Mouse (Mus musculus) brain, embryonic 14.5 days (tissue): Measurements from ENCODE around the gene Ifi27. TPM values are rescaled to one million over a fixed set of nuclear protein-coding genes. Genes with fewer than 3 reads are reported as not detected.
"Not testable (repeated sequence)": the region's sequence is repeated elsewhere in the genome, so short reads cannot be mapped to it uniquely, and the experiment has no call there.

ENCODE experiments used
- DNase-seq: peaks from one replicate; pipeline ENCODE4 v3.0.0-alpha.2; 2011; ENCODE audit warnings: low read depth
- CTCF ChIP-seq: fragments of 200-500 bp; IDR thresholded peaks from 2 replicates; pipeline ENCODE4 v1.5.1; 2012; ENCODE audit warnings: inconsistent platforms, mild to moderate bottlenecking, moderate library complexity, borderline replicate concordance; ENCODE audit not compliant: insufficient read depth, insufficient read length; ENCODE audit errors: extremely low read depth
- POLR2A ChIP-seq: fragments of 200-500 bp; IDR thresholded peaks from 2 replicates; pipeline ENCODE4 v1.6.1; 2012; ENCODE audit warnings: mild to moderate bottlenecking, inconsistent platforms, borderline replicate concordance; ENCODE audit not compliant: poor library complexity, insufficient read depth, insufficient read length, severe bottlenecking; ENCODE audit errors: extremely low read depth
- polyA plus RNA-seq: library from polyadenylated mRNA; depleted of rRNA; stranded (reverse); fragments of >200 nt; gene quantifications from 2 replicates; pipeline ENCODE4 v1.2.3, GENCODE M21; 2012

Ifi27 gene
- polyA plus RNA-seq, 1 experiment, result 10.6 TPM

GRCm38 (mm10) chr12:103426710-103427109, 7.3 kb upstream of the Ifi27 start:
- TF ChIP-seq POLR2A (no peak), CTCF (no peak)

GRCm38 (mm10) chr12:103433430-103433829, 581 bp upstream of the Ifi27 start:
- TF ChIP-seq POLR2A (no peak), CTCF (no peak)
- DNase-seq, result no peak

More at GRCm38 (mm10) chr12:103426710-103427109, 7.3 kb upstream of the Ifi27 start:
- no peak for DNase-seq

- no peak for TF ChIP-seq CTCF
These were observed 850 bp downstream of the Ifi27 start for GRCm38 (mm10) chr12:103434861-103435260.

GRCm38 (mm10) chr12:103437601-103438000, 3.6 kb downstream of the Ifi27 start:
- no peak for DNase-seq
- no peak for TF ChIP-seq CTCF
- TF ChIP-seq POLR2A, result no peak

More at GRCm38 (mm10) chr12:103434861-103435260, 850 bp downstream of the Ifi27 start:
- no peak for DNase-seq

GRCm38 (mm10) chr12:103443524-103443923, 9.5 kb downstream of the Ifi27 start, which contains the start of gene Ifi27l2a:
TSS of gene Ifi27l2a (minus strand) at chr12:103443680.
- TF ChIP-seq CTCF (no peak), POLR2A (no peak)
- DNase-seq, result no peak

GRCm38 (mm10) chr12:103444261-103444660, 10.2 kb downstream of the Ifi27 start:
- not testable (repeated sequence) for DNase-seq

GRCm38 (mm10) chr12:103445060-103445459, 11.0 kb downstream of the Ifi27 start:
- TF ChIP-seq POLR2A (no peak), CTCF (no peak)

GRCm38 (mm10) chr12:103453361-103453760, 19.4 kb downstream of the Ifi27 start:
- TF ChIP-seq POLR2A (no peak), CTCF (no peak)

More at GRCm38 (mm10) chr12:103445060-103445459, 11.0 kb downstream of the Ifi27 start:
- no peak for DNase-seq

GRCm38 (mm10) chr12:103456727-103457126, 22.7 kb downstream of the Ifi27 start:
- not testable (repeated sequence) for DNase-seq

More at GRCm38 (mm10) chr12:103453361-103453760, 19.4 kb downstream of the Ifi27 start:
- no peak for DNase-seq

GRCm38 (mm10) chr12:103457140-103457539, 23.1 kb downstream of the Ifi27 start, which contains the start of gene Ifi27l2b:
TSS of gene Ifi27l2b (minus strand) at chr12:103457223.
- no peak for TF ChIP-seq CTCF

GRCm38 (mm10) chr12:103474481-103474880, 40.5 kb downstream of the Ifi27 start:
- no peak for TF ChIP-seq POLR2A
- DNase-seq, result no peak

More at GRCm38 (mm10) chr12:103457140-103457539, 23.1 kb downstream of the Ifi27 start, which contains the start of gene Ifi27l2b:
- no peak for DNase-seq

- no peak for DNase-seq
- TF ChIP-seq CTCF (no peak), POLR2A (no peak)
These were observed 42.9 kb downstream of the Ifi27 start for GRCm38 (mm10) chr12:103476779-103477389.

GRCm38 (mm10) chr12:103477461-103478015, 43.5 kb downstream of the Ifi27 start:
- TF ChIP-seq CTCF (no peak), POLR2A (no peak)
- DNase-seq, result no peak

GRCm38 (mm10) chr12:103481671-103482070, 47.7 kb downstream of the Ifi27 start:
- no peak for DNase-seq
- TF ChIP-seq CTCF (no peak), POLR2A (no peak)
